Mouse (Mus musculus): ENCODE data around the gene Galnt16.

DNA sequence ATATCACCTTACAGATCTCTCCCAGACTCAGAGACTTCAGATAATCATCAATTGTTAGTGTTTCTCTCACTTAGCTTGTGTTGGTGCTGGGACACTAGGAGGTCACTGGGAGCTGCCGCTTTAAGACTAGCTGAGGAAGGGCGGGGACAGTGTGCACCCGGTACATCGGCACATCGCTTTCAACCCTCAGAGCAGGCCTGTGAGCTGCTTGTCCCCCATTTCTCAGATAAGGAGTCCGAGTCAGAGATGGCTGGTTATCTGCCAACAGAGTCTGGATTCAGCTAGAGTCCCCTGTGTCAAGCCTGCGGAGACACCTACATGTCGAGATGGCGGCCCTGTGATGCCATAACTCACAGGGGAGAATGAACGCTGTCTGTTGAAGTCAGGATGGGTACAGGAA lies 13.5 kb downstream of the Galnt16 start:
- TF ChIP-seq HCFC1 (IDR thresholded peaks at IDR 0.05; ENCODE audit: low read depth, low read length) (no peak), RAD21 (IDR thresholded peaks at IDR 0.05; ENCODE audit: low read depth, low read length) (no peak)
